Mouse (Mus musculus): ENCODE measurements around the gene Mtrr.

Gene Mtrr

GRCm38 (mm10) chr13:68581747-68582516 is at the start of gene Mtrr, which contains the start of gene Fastkd3:
TSS of gene Mtrr (minus strand) at chr13:68582149.
TSS of gene Fastkd3 (plus strand) at chr13:68582234.
- peak; percentile 90 to 95 for DNase-seq

- no peak for DNase-seq
Observed at GRCm38 (mm10) chr13:68627041-68627440, 45.1 kb upstream of the Mtrr start.

GRCm38 (mm10) chr13:68622792-68623191 is 40.8 kb upstream of the Mtrr start:
- no peak for DNase-seq

GRCm38 (mm10) chr13:68607652-68608405 is 25.9 kb upstream of the Mtrr start:
- DNase-seq, result no peak

GRCm38 (mm10) chr13:68605689-68606126 is 23.8 kb upstream of the Mtrr start:
- no peak for DNase-seq

GRCm38 (mm10) chr13:68603085-68603484 is 21.1 kb upstream of the Mtrr start:
- DNase-seq, result no peak

- DNase-seq, result no peak
Observed at GRCm38 (mm10) chr13:68601184-68601583, 19.2 kb upstream of the Mtrr start.

- DNase-seq, result no peak
Observed at GRCm38 (mm10) chr13:68598953-68599352, 17.0 kb upstream of the Mtrr start.

GRCm38 (mm10) chr13:68597667-68598066 is 15.7 kb upstream of the Mtrr start:
- DNase-seq, result no peak

- DNase-seq, result no peak
Observed at GRCm38 (mm10) chr13:68597199-68597598, 15.2 kb upstream of the Mtrr start, which contains the start of gene 1700001L19Rik. TSS of gene 1700001L19Rik (plus strand) at chr13:68597421.

GRCm38 (mm10) chr13:68593797-68594196 is 11.8 kb upstream of the Mtrr start:
- no peak for DNase-seq

- no peak for DNase-seq
Observed at GRCm38 (mm10) chr13:68588352-68588751, 6.4 kb upstream of the Mtrr start.

- no peak for DNase-seq
Observed at GRCm38 (mm10) chr13:68585441-68585840, 3.5 kb upstream of the Mtrr start.

- no peak for DNase-seq
Observed at GRCm38 (mm10) chr13:68583961-68584360, 2.0 kb upstream of the Mtrr start.

GRCm38 (mm10) chr13:68582517-68582780 is 500 bp upstream of the Mtrr start:
- DNase-seq, result no peak

- no peak for DNase-seq
Observed at GRCm38 (mm10) chr13:68581086-68581740, 736 bp downstream of the Mtrr start.

- no peak for DNase-seq
Observed at GRCm38 (mm10) chr13:68577945-68578344, 4.0 kb downstream of the Mtrr start.

GRCm38 (mm10) chr13:68574398-68574797 is 7.6 kb downstream of the Mtrr start:
- no peak for DNase-seq

GRCm38 (mm10) chr13:68572966-68573913 is 8.7 kb downstream of the Mtrr start:
- DNase-seq, result no peak

GRCm38 (mm10) chr13:68572247-68572646 is 9.7 kb downstream of the Mtrr start:
- DNase-seq, result no peak

- DNase-seq, result peak in 1 of 2 experiments; percentile 32
Observed at GRCm38 (mm10) chr13:68569589-68570336, 12.2 kb downstream of the Mtrr start.

- DNase-seq, result no peak
Observed at GRCm38 (mm10) chr13:68568548-68568947, 13.4 kb downstream of the Mtrr start.
